Mouse (Mus musculus) embryonic facial prominence, embryonic 15.5 days (tissue): ENCODE data around the gene Pdf. TPM values are rescaled to one million over a fixed set of nuclear protein-coding genes. Genes with fewer than 3 reads are reported as not detected.
"Not testable (repeated sequence)": the region's sequence is repeated elsewhere in the genome, so short reads cannot be mapped to it uniquely, and the experiment has no call there.

Experiments
- ATAC-seq: fragments of 200-750 bp; cut with Nextera tagmentation; 2 replicates; pipeline ENCODE4 v1.8.0; 2017; ENCODE audit warnings: low read depth, moderate TSS enrichment; ENCODE audit not compliant: insufficient number of reproducible peaks, low FRiP score, low TSS enrichment
- H3K27ac ChIP-seq: fragments of 300-500 bp; sonication (generic); replicated peaks from 2 replicates; pipeline ENCODE4 v1.5.1; 2015; ENCODE audit warnings: mild to moderate bottlenecking, inconsistent platforms
- H3K27me3 ChIP-seq: fragments of 300-500 bp; sonication (generic); 2 replicates; pipeline ENCODE4 v1.6.1; 2015; ENCODE audit warnings: inconsistent platforms
- H3K36me3 ChIP-seq: fragments of 300-500 bp; sonication (generic); 2 replicates; pipeline ENCODE4 v1.6.1; 2015; ENCODE audit warnings: mild to moderate bottlenecking, inconsistent platforms
- H3K4me1 ChIP-seq: fragments of 300-500 bp; sonication (generic); 2 replicates; pipeline ENCODE4 v1.6.1; 2015; ENCODE audit warnings: inconsistent platforms
- H3K4me2 ChIP-seq: fragments of 300-500 bp; sonication (generic); replicated peaks from 2 replicates; pipeline ENCODE4 v1.6.1; 2015; ENCODE audit warnings: mild to moderate bottlenecking, inconsistent platforms
- H3K4me3 ChIP-seq: fragments of 300-500 bp; sonication (generic); replicated peaks from 2 replicates; pipeline ENCODE4 v1.5.1; 2015; ENCODE audit warnings: mild to moderate bottlenecking, inconsistent platforms
- H3K9ac ChIP-seq: fragments of 300-500 bp; sonication (generic); 2 replicates; pipeline ENCODE4 v1.6.1; 2015; ENCODE audit warnings: inconsistent platforms
- H3K9me3 ChIP-seq: fragments of 300-500 bp; sonication (generic); replicated peaks from 2 replicates; pipeline ENCODE4 v1.6.1; 2016; ENCODE audit warnings: inconsistent platforms
- WGBS: fragments of 180-500 bp; shearing (Covaris S2); methylation state at CpG from one replicate; pipeline ENCODE4 v1.1.7; 2015; 5-methylcytosine and 5-hydroxymethylcytosine counted together
- polyA plus RNA-seq: library from polyadenylated mRNA; unstranded; fragments of >200 nt; fragmentation: Nextera tagmentation; extraction: Ambion mirVana; gene quantifications from 2 replicates; pipeline ENCODE4 v1.2.1, GENCODE M21; 2015

Gene Pdf
- polyA plus RNA-seq, 1 experiment from 2014 or later = 46.1 TPM

- no peak overlapping the region for H3K9ac ChIP-seq
- no peak for ATAC-seq
- WGBS = 93% methylated on average over 3 of the region's 3 CpGs
- no peak overlapping the region for H3K27ac ChIP-seq
- no peaks in the 10 kb centered on the region for H3K27me3 ChIP-seq
- H3K4me2 ChIP-seq = no peak overlapping the region
- H3K4me1 ChIP-seq = peaks cover 18% of the 10 kb centered on the region
- H3K9me3 ChIP-seq = no peaks in the 10 kb centered on the region
- no peak overlapping the region for H3K4me3 ChIP-seq
- H3K36me3 ChIP-seq = peaks cover 32% of the 10 kb centered on the region
Measured at GRCm38 (mm10) chr8:107035641-107036040, 12.8 kb downstream of the Pdf start.

GRCm38 (mm10) chr8:107033609-107034008 is 14.8 kb downstream of the Pdf start:
- Histone ChIP-seq H3K4me1 (peaks cover 18% of the 10 kb centered on the region), H3K36me3 (peaks cover 13% of the 10 kb centered on the region)
- WGBS = 91% methylated on average over 2 of the region's 2 CpGs
- not testable (repeated sequence) for H3K9ac ChIP-seq, ATAC-seq, H3K27ac ChIP-seq, H3K27me3 ChIP-seq, H3K4me2 ChIP-seq, H3K9me3 ChIP-seq, H3K4me3 ChIP-seq

DNA sequence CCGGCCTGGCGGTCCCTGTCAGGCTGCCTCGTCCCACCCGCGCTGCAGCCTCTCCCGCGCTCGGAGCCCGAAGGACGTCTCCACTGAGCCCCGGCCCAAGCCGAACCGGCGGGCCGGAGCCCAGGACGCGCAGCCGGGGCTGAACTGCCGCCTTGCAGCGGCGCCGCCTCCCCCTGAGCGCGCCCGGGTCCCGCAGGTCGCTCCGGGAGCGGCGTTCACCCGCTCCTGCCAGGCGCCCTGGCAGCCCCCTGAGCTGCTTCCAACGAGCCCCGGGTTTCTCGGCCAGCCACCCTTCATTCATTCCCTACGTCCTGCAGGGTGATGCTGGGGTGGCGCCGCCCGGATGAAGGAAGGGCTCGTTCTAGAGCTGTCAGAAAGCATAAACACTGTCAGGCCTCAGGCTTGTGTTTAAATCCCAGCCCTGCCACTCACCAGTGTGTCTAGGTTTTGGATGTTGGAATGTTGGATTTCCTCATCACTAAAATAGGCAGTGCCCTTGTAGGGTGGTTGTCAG is 16.8 kb downstream of the Pdf start:
- Histone ChIP-seq H3K36me3 (peaks cover 5% of the 10 kb centered on the region), H3K4me1 (peaks cover 18% of the 10 kb centered on the region), H3K4me3 (peak overlapping the region; percentile 96), H3K4me2 (peak overlapping the region; percentile 72), H3K27ac (peak overlapping the region; percentile 89), H3K27me3 (no peaks in the 10 kb centered on the region), H3K9me3 (no peaks in the 10 kb centered on the region), H3K9ac (peak overlapping the region; percentile 93)
- WGBS = under 1% methylated on average over 32 of the region's 40 CpGs
- ATAC-seq = no peak; the same call in 1 of the 2 replicates

GRCm38 (mm10) chr8:107030650-107031576 is 17.5 kb downstream of the Pdf start, which contains the start of gene Vps4a:
Vps4a (plus strand) TSS chr8:107031222.
- H3K27me3 ChIP-seq = no peaks in the 10 kb centered on the region
- WGBS = 4% methylated on average over 66 of the region's 66 CpGs

GRCm38 (mm10) chr8:107030058-107030457 is 18.4 kb downstream of the Pdf start:
- Histone ChIP-seq H3K4me3 (no peak overlapping the region), H3K4me1 (peaks cover 18% of the 10 kb centered on the region), H3K4me2 (no peak overlapping the region), H3K9ac (no peak overlapping the region), H3K27ac (no peak overlapping the region; the same call in 1 of the 2 replicates), H3K9me3 (no peaks in the 10 kb centered on the region), H3K36me3 (no peaks in the 10 kb centered on the region), H3K27me3 (no peaks in the 10 kb centered on the region)
- 60% methylated on average over 5 of the region's 5 CpGs for WGBS
- ATAC-seq = no peak

More at GRCm38 (mm10) chr8:107030650-107031576, 17.5 kb downstream of the Pdf start, which contains the start of gene Vps4a:
- peak; percentile 94 for ATAC-seq
- peak within 1 kb of the TSS; percentile 72 for H3K4me2 ChIP-seq
- peaks cover 18% of the 10 kb centered on the region for H3K4me1 ChIP-seq
- peak within 1 kb of the TSS; percentile 96 for H3K4me3 ChIP-seq
- no peaks in the 10 kb centered on the region for H3K36me3 ChIP-seq
- no peaks in the 10 kb centered on the region for H3K9me3 ChIP-seq
- H3K9ac ChIP-seq = peak within 1 kb of the TSS; percentile 93
- peak within 1 kb of the TSS; percentile 89 for H3K27ac ChIP-seq

- no peak for ATAC-seq
- Histone ChIP-seq H3K27me3 (no peaks in the 10 kb centered on the region), H3K9ac (no peak overlapping the region), H3K9me3 (no peaks in the 10 kb centered on the region), H3K4me3 (no peak overlapping the region), H3K27ac (no peak overlapping the region), H3K4me2 (no peak overlapping the region), H3K36me3 (no peaks in the 10 kb centered on the region), H3K4me1 (peaks cover 18% of the 10 kb centered on the region)
- 69% methylated on average over 3 of the region's 3 CpGs for WGBS
Measured at GRCm38 (mm10) chr8:107029310-107029709, 19.1 kb downstream of the Pdf start.

DNA sequence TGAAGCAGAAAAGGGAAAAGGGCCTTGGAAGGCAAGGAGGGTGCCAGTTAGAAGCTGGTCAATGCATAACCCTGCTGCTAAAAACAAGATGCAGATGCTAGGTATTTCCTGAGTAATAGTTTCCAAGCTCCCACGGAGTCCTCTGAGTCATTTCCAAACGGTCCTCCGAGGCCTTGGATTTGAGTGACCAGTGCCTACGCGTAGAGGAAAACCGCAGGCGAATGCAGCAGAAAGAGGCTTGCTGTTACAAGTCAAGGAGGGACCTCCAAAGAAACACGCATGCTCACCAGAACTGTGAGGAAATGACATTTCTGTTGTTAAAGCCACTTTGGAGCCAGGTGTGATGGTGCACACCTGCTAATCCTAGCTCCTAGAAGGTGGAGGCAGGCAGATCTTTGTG is 24.9 kb downstream of the Pdf start:
- H3K4me1 ChIP-seq = no peaks in the 10 kb centered on the region
- H3K9ac ChIP-seq = no peak overlapping the region
- no peak overlapping the region for H3K27ac ChIP-seq
- no peak overlapping the region for H3K4me3 ChIP-seq
- no peaks in the 10 kb centered on the region for H3K27me3 ChIP-seq
- no peaks in the 10 kb centered on the region for H3K36me3 ChIP-seq
- no peak for ATAC-seq
- H3K9me3 ChIP-seq = no peaks in the 10 kb centered on the region
- H3K4me2 ChIP-seq = no peak overlapping the region
- WGBS = 88% methylated on average over 8 of the region's 8 CpGs

GRCm38 (mm10) chr8:107014915-107015314 is 33.5 kb downstream of the Pdf start:
- H3K4me3 ChIP-seq = no peak overlapping the region
- H3K27ac ChIP-seq = no peak overlapping the region
- H3K9me3 ChIP-seq = no peaks in the 10 kb centered on the region
- H3K9ac ChIP-seq = no peak overlapping the region
- no peaks in the 10 kb centered on the region for H3K27me3 ChIP-seq
- ATAC-seq = no peak
- peaks cover 29% of the 10 kb centered on the region for H3K36me3 ChIP-seq
- H3K4me1 ChIP-seq = no peaks in the 10 kb centered on the region
- WGBS = 93% methylated on average over 1 of the region's 1 CpGs
- H3K4me2 ChIP-seq = no peak overlapping the region

DNA sequence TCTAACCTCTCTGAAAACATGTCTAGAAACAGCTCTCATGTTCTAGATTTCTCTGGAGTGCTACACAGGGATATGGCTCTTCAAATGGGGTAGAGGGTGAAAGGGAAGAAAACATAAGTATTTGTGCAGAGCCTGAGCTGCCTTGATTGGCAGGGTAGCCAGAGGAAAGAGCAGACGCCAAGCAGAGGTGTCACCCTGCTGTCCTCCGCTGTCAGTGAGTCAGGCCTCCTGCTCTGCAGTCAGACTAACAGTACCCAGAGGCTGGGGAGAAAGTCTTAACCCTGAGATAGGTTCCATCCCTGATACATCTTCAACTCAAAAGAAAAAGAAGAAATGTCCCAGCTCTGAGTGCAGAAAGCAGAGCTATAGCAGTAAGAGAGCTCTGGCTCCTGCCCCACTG is 35.7 kb downstream of the Pdf start:
- no peaks in the 10 kb centered on the region for H3K27me3 ChIP-seq
- ATAC-seq = no peak
- H3K4me2 ChIP-seq = no peak overlapping the region
- no peaks in the 10 kb centered on the region for H3K9me3 ChIP-seq
- H3K36me3 ChIP-seq = peaks cover 42% of the 10 kb centered on the region
- WGBS = 71% methylated on average over 2 of the region's 2 CpGs
- no peak overlapping the region for H3K4me3 ChIP-seq
- no peak overlapping the region for H3K27ac ChIP-seq
- no peak overlapping the region for H3K9ac ChIP-seq
- no peaks in the 10 kb centered on the region for H3K4me1 ChIP-seq

GRCm38 (mm10) chr8:107007795-107008194 is 40.6 kb downstream of the Pdf start:
- Histone ChIP-seq H3K36me3 (peaks cover 59% of the 10 kb centered on the region), H3K9ac (no peak overlapping the region), H3K9me3 (no peaks in the 10 kb centered on the region), H3K27ac (no peak overlapping the region), H3K27me3 (no peaks in the 10 kb centered on the region), H3K4me1 (no peaks in the 10 kb centered on the region), H3K4me2 (no peak overlapping the region), H3K4me3 (no peak overlapping the region)
- 87% methylated on average over 3 of the region's 3 CpGs for WGBS
- no peak for ATAC-seq

DNA sequence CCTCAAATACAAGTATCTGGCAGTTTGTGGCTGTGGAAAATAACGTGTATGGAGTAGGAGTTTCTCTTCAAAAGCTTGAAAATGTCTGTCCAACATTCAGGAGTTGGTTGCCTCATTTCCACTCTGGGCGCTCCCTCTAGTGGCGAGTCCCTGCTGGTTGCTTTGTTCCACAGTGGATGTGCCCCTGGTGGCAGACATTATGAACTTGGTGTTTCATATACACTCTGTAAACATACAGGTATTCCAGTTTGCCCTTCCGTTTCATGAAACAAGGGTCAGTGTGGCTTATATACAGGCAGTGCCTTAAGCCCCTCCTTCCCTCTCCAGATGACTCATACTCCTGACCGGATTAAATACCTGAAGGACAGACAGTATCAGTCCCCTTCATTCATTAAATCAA is 45.9 kb downstream of the Pdf start:
- ATAC-seq = peak; percentile 43
- H3K27ac ChIP-seq = no peak overlapping the region
- H3K9ac ChIP-seq = no peak overlapping the region
- H3K4me1 ChIP-seq = peaks cover 14% of the 10 kb centered on the region
- H3K36me3 ChIP-seq = peaks cover 30% of the 10 kb centered on the region; the same call in 1 of the 2 replicates
- 29% methylated on average over 5 of the region's 5 CpGs for WGBS
- H3K4me2 ChIP-seq = no peak overlapping the region
- no peaks in the 10 kb centered on the region for H3K27me3 ChIP-seq
- H3K9me3 ChIP-seq = no peaks in the 10 kb centered on the region
- no peak overlapping the region for H3K4me3 ChIP-seq
